Mouse (Mus musculus): ENCODE data around the gene Pecam1. TPM values are rescaled to one million over a fixed set of nuclear protein-coding genes. Genes with fewer than 3 reads are reported as not detected.

The Pecam1 gene
- polyA plus RNA-seq, 1 experiment, result 77.5 TPM

GRCm38 (mm10) chr11:106698289-106698688 is 52.1 kb downstream of the Pecam1 start:
- no peak for DNase-seq (ENCODE audit: low read depth)

- DNase-seq (ENCODE audit: low read depth), result no peak
These were observed 54.5 kb downstream of the Pecam1 start for GRCm38 (mm10) chr11:106695917-106696316.

- DNase-seq (ENCODE audit: low read depth), result no peak
These were observed 57.5 kb downstream of the Pecam1 start for GRCm38 (mm10) chr11:106692890-106693289.

GRCm38 (mm10) chr11:106688375-106688774 is 62.1 kb downstream of the Pecam1 start:
- no peak for DNase-seq (ENCODE audit: low read depth)

- no peak for DNase-seq (ENCODE audit: low read depth)
These were observed 63.1 kb downstream of the Pecam1 start for GRCm38 (mm10) chr11:106687293-106687692.

- DNase-seq (ENCODE audit: low read depth), result no peak
These were observed 66.4 kb downstream of the Pecam1 start for GRCm38 (mm10) chr11:106684027-106684426.

GRCm38 (mm10) chr11:106683345-106683744 is 67.1 kb downstream of the Pecam1 start:
- no peak for DNase-seq (ENCODE audit: low read depth)

- DNase-seq (ENCODE audit: low read depth), result no peak
These were observed 69.3 kb downstream of the Pecam1 start for GRCm38 (mm10) chr11:106681138-106681537.

GRCm38 (mm10) chr11:106679874-106680273 is 70.6 kb downstream of the Pecam1 start:
- no peak for DNase-seq (ENCODE audit: low read depth)

- no peak for DNase-seq (ENCODE audit: low read depth)
These were observed 72.4 kb downstream of the Pecam1 start for GRCm38 (mm10) chr11:106677910-106678591.

- no peak for DNase-seq (ENCODE audit: low read depth)
These were observed 73.1 kb downstream of the Pecam1 start for GRCm38 (mm10) chr11:106677331-106677730.

- no peak for DNase-seq (ENCODE audit: low read depth)
These were observed 74.6 kb downstream of the Pecam1 start for GRCm38 (mm10) chr11:106675875-106676274.

GRCm38 (mm10) chr11:106675201-106675726 is 75.2 kb downstream of the Pecam1 start:
- no peak for DNase-seq (ENCODE audit: low read depth)

- no peak for DNase-seq (ENCODE audit: low read depth)
These were observed 75.7 kb downstream of the Pecam1 start for GRCm38 (mm10) chr11:106674612-106675153.

- DNase-seq (ENCODE audit: low read depth), result no peak
These were observed 76.5 kb downstream of the Pecam1 start for GRCm38 (mm10) chr11:106673727-106674611.

GRCm38 (mm10) chr11:106672919-106673505 is 77.4 kb downstream of the Pecam1 start:
- DNase-seq (ENCODE audit: low read depth), result no peak

GRCm38 (mm10) chr11:106671801-106672200 is 78.6 kb downstream of the Pecam1 start:
- DNase-seq (ENCODE audit: low read depth), result no peak

GRCm38 (mm10) chr11:106670951-106671478 is 79.4 kb downstream of the Pecam1 start:
- DNase-seq (ENCODE audit: low read depth), result no peak

- DNase-seq (ENCODE audit: low read depth), result no peak
These were observed 80.2 kb downstream of the Pecam1 start for GRCm38 (mm10) chr11:106670266-106670665.

- DNase-seq (ENCODE audit: low read depth), result no peak
These were observed 80.6 kb downstream of the Pecam1 start for GRCm38 (mm10) chr11:106669873-106670173.

- DNase-seq (ENCODE audit: low read depth), result no peak
These were observed 81.1 kb downstream of the Pecam1 start for GRCm38 (mm10) chr11:106669102-106669872.
